Mouse (Mus musculus) heart, embryonic 14.5 days (tissue): ENCODE measurements at regions not wholly inside any gene's neighbourhood (a gene's known extent, or its start where the extent isn't known, plus 50 kb on each side); places are given as distances from the start of the nearest gene placed in this dataset.

Experiments
- ATAC-seq: fragments of 200-750 bp; cut with Nextera tagmentation; 2 replicates; pipeline ENCODE4 v1.8.0; 2017; ENCODE audit warnings: low read depth, moderate TSS enrichment; ENCODE audit not compliant: insufficient number of reproducible peaks, insufficient read depth, low FRiP score
- H3K27ac ChIP-seq, 2 experiments: fragments of 200-500 bp in 1 of 2; fragments of 300-500 bp in 1 of 2; sonication (generic) in 1 of 2; replicated peaks in 1 of 2; 2 replicates each; pipeline ENCODE4 v1.5.1; 2012 to 2014; ENCODE audit warnings: low read depth in 2 of 2, low read length in 2 of 2, control low read depth in 1 of 2, mild to moderate bottlenecking in 1 of 2, mixed read lengths in 1 of 2; ENCODE audit not compliant: control insufficient read depth in 1 of 2, insufficient read depth in 1 of 2
- H3K27me3 ChIP-seq: fragments of 300-500 bp; sonication (generic); 2 replicates; pipeline ENCODE4 v1.6.1; 2014; ENCODE audit warnings: mild to moderate bottlenecking, low read length, control low read depth; ENCODE audit not compliant: control insufficient read depth, insufficient read depth
- H3K36me3 ChIP-seq: fragments of 300-500 bp; sonication (generic); 2 replicates; pipeline ENCODE4 v1.6.1; 2014; ENCODE audit warnings: mild to moderate bottlenecking, control low read depth, low read length, mixed read lengths; ENCODE audit not compliant: control insufficient read depth, insufficient read depth
- H3K4me1 ChIP-seq, 2 experiments: fragments of 200-500 bp in 1 of 2; fragments of 300-500 bp in 1 of 2; sonication (generic) in 1 of 2; 2 replicates each; pipeline ENCODE4 v1.6.1; 2012 to 2014; ENCODE audit warnings: low read length in 2 of 2, control low read depth in 1 of 2, mixed read lengths in 1 of 2; ENCODE audit not compliant: control insufficient read depth in 2 of 2, insufficient read depth in 2 of 2
- H3K4me2 ChIP-seq: fragments of 300-500 bp; sonication (generic); 2 replicates; pipeline ENCODE4 v1.6.1; 2014; ENCODE audit warnings: mild to moderate bottlenecking, low read length
- H3K4me3 ChIP-seq, 2 experiments: fragments of 200-500 bp in 1 of 2; fragments of 300-500 bp in 1 of 2; sonication (generic) in 1 of 2; 2 replicates each; pipeline ENCODE4 v1.5.1; 2012 to 2014; ENCODE audit warnings: low read length in 2 of 2, mild to moderate bottlenecking in 2 of 2, control low read depth in 1 of 2, low read depth in 1 of 2, moderate library complexity in 1 of 2; ENCODE audit not compliant: control insufficient read depth in 1 of 2, insufficient read depth in 1 of 2
- H3K9ac ChIP-seq: fragments of 300-500 bp; sonication (generic); 2 replicates; pipeline ENCODE4 v1.6.1; 2014; ENCODE audit warnings: mild to moderate bottlenecking, low read length
- H3K9me3 ChIP-seq: fragments of 300-500 bp; sonication (generic); 2 replicates; pipeline ENCODE4 v1.6.1; 2016; ENCODE audit warnings: low read length, control low read depth; ENCODE audit not compliant: control insufficient read depth
- WGBS: fragments of 180-500 bp; shearing (Covaris S2); extraction: QIAGEN DNeasy Blood & Tissue Kit; methylation state at CpG from one replicate; pipeline ENCODE4 v1.1.7; 2014; 5-methylcytosine and 5-hydroxymethylcytosine counted together

DNA sequence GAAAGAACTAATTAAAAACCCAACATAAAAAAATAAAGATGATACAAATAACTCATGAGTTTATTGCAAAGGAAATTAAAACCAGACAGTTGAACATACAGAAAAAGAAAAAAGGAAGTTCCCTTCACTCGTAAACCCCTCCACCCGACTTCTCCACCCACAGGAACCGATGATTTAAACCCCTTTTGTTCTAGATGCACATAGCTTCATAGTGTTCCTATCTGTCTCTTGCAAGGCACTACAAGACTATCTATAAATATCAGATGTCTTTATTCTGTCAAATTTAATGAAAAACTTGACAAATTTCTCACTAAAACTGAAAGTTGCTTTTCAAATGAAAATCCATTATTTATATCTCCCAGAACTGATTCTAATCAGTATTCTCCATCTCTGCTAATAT lies 100.2 kb downstream of the Kctd12 start:
- no peak for ATAC-seq
- Histone ChIP-seq H3K27me3 (no peaks in the 10 kb centered on the region), H3K4me1 (peaks cover 0 to 2% of the 10 kb centered on the region in 2 experiments; a peak in 1 of 4 replicates), H3K36me3 (no peaks in the 10 kb centered on the region), H3K4me2 (no peak overlapping the region), H3K27ac (no peak overlapping the region), H3K4me3 (no peak overlapping the region), H3K9me3 (no peaks in the 10 kb centered on the region), H3K9ac (no peak overlapping the region)
- WGBS: 77% methylated on average over 3 of the region's 3 CpGs

DNA sequence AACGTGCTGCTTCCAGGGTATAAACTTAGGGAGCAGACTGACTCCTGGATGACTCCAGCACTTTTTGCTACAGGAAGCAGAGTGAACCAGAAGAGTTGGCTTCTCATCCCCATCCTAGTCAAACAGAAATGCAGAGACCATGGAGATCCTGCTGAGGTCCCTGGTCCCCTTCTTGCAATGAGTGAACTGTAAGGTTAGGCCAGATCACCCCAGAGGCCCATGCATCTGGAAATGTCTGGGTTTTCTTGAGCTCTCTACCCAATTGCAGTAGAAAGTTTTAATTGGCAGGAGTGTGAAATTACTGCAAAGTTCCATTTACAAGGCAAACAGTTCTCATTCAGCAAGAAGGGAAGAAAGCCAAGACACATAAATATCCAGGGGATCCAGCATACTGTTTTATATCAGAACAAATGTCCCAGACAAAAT lies 101.8 kb downstream of the Kctd12 start:
- no peak for ATAC-seq
- WGBS: 55% methylated on average over 1 of the region's 1 CpGs
- H3K36me3 ChIP-seq: no peaks in the 10 kb centered on the region
- H3K27ac ChIP-seq: peak overlapping the region; percentile 29 to 51; a peak in 3 of 4 replicates
- H3K27me3 ChIP-seq: no peaks in the 10 kb centered on the region
- H3K4me1 ChIP-seq: peaks cover 0 to 2% of the 10 kb centered on the region in 2 experiments; a peak in 1 of 4 replicates
- H3K9me3 ChIP-seq: no peaks in the 10 kb centered on the region
- H3K4me3 ChIP-seq: no peak overlapping the region
- no peak overlapping the region for H3K9ac ChIP-seq
- H3K4me2 ChIP-seq: no peak overlapping the region

DNA sequence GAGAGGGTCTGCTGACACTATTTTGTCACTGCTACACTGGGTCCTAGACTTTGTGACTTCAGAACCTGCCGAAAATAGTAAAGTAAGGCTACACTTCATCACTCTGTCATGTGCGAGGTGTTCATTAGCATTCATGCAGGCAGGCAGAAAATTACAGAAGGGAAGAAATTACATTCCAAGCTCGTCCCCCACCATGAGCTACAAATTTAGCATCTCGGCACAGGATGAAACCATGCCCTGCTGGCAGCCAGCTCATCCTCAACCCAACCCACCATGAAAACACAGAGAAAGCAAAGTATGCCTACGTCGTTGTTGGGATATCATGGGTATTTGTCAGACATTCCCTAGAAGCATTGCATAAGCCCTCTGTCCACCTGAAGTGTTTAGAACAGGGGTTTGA lies 103.9 kb downstream of the Kctd12 start:
- WGBS: 82% methylated on average over 6 of the region's 6 CpGs
- no peak overlapping the region for H3K27ac ChIP-seq
- no peaks in the 10 kb centered on the region for H3K36me3 ChIP-seq
- H3K4me3 ChIP-seq: no peak overlapping the region
- no peaks in the 10 kb centered on the region; a peak in 1 of 4 replicates for H3K4me1 ChIP-seq
- H3K9me3 ChIP-seq: no peaks in the 10 kb centered on the region
- H3K4me2 ChIP-seq: no peak overlapping the region
- H3K27me3 ChIP-seq: no peaks in the 10 kb centered on the region
- no peak overlapping the region for H3K9ac ChIP-seq
- no peak for ATAC-seq

- 76% methylated on average over 1 of the region's 1 CpGs for WGBS
- no peak for ATAC-seq
Observed at GRCm38 (mm10) chr14:102868160-102868559, 114.3 kb downstream of the Kctd12 start.

GRCm38 (mm10) chr14:102867697-102868096 lies 114.7 kb downstream of the Kctd12 start:
- H3K27ac ChIP-seq: no peak overlapping the region
- ATAC-seq: no peak
- H3K9me3 ChIP-seq: no peaks in the 10 kb centered on the region
- H3K4me1 ChIP-seq: no peaks in the 10 kb centered on the region
- H3K9ac ChIP-seq: no peak overlapping the region
- H3K4me3 ChIP-seq: no peak overlapping the region
- H3K36me3 ChIP-seq: no peaks in the 10 kb centered on the region
- WGBS: 76% methylated on average over 2 of the region's 2 CpGs
- H3K27me3 ChIP-seq: no peaks in the 10 kb centered on the region
- H3K4me2 ChIP-seq: no peak overlapping the region

More at GRCm38 (mm10) chr14:102868160-102868559, 114.3 kb downstream of the Kctd12 start:
- Histone ChIP-seq H3K9me3 (no peaks in the 10 kb centered on the region), H3K9ac (no peak overlapping the region), H3K27ac (no peak overlapping the region), H3K4me1 (no peaks in the 10 kb centered on the region), H3K4me2 (no peak overlapping the region), H3K27me3 (no peaks in the 10 kb centered on the region), H3K4me3 (no peak overlapping the region), H3K36me3 (no peaks in the 10 kb centered on the region)

GRCm38 (mm10) chr14:102866511-102866910 lies 115.9 kb downstream of the Kctd12 start:
- Histone ChIP-seq H3K27me3 (no peaks in the 10 kb centered on the region), H3K4me2 (no peak overlapping the region), H3K4me1 (no peaks in the 10 kb centered on the region), H3K4me3 (no peak overlapping the region), H3K27ac (no peak overlapping the region), H3K9ac (no peak overlapping the region), H3K9me3 (no peaks in the 10 kb centered on the region), H3K36me3 (no peaks in the 10 kb centered on the region)
- ATAC-seq: no peak
- WGBS: 60% methylated on average over 1 of the region's 1 CpGs

- no peak for ATAC-seq
- no peaks in the 10 kb centered on the region for H3K27me3 ChIP-seq
- no peak overlapping the region for H3K27ac ChIP-seq
- no peak overlapping the region for H3K4me2 ChIP-seq
- H3K36me3 ChIP-seq: no peaks in the 10 kb centered on the region
- H3K4me1 ChIP-seq: no peaks in the 10 kb centered on the region
- no peak overlapping the region for H3K4me3 ChIP-seq
- H3K9ac ChIP-seq: no peak overlapping the region
- no peaks in the 10 kb centered on the region for H3K9me3 ChIP-seq
- 89% methylated on average over 1 of the region's 1 CpGs for WGBS
Observed at GRCm38 (mm10) chr14:102861694-102862093, 120.7 kb downstream of the Kctd12 start.

GRCm38 (mm10) chr14:102859361-102859871 lies 123.0 kb downstream of the Kctd12 start:
- Histone ChIP-seq H3K9me3 (no peaks in the 10 kb centered on the region), H3K27me3 (no peaks in the 10 kb centered on the region), H3K4me3 (no peak overlapping the region), H3K36me3 (no peaks in the 10 kb centered on the region), H3K27ac (no peak overlapping the region), H3K9ac (no peak overlapping the region), H3K4me1 (no peaks in the 10 kb centered on the region), H3K4me2 (no peak overlapping the region)
- ATAC-seq: no peak
- WGBS: 67% methylated on average over 4 of the region's 4 CpGs
